Comparison of ENCODE assay signal across 8 mouse cellular contexts in genomic region chr12:49384876-49385630, GRCm38 (mm10). TPM values are rescaled to one million over a fixed set of nuclear protein-coding genes. Genes with fewer than 3 reads are reported as not detected.
DNase-seq lines count a peak whose midpoint lies in the region; ATAC-seq and TF ChIP-seq lines count a peak whose summit lies in the region.

TSS of gene Gm43517 (plus strand) at chr12:49385174.

- peaks cover 87% of the 10 kb centered on the region for H3K27me3 ChIP-seq in heart, postnatal 0 days (ENCODE audit: control insufficient read depth, insufficient read depth, low read length)
- H3K27me3 ChIP-seq in hindbrain, embryonic 12.5 days, result peaks cover 68% of the 10 kb centered on the region
- peaks cover 81% of the 10 kb centered on the region for H3K27me3 ChIP-seq in limb, embryonic 13.5 days

- peaks cover 6% of the 10 kb centered on the region; the same call in 1 of the 2 replicates for H3K4me1 ChIP-seq in heart, postnatal 0 days (ENCODE audit: control insufficient read depth, insufficient read depth)
- no peaks in the 10 kb centered on the region for H3K4me1 ChIP-seq in bone marrow, adult 2 months (ENCODE audit: control insufficient read depth, insufficient read depth, low read length)
- peaks cover 12% of the 10 kb centered on the region for H3K4me1 ChIP-seq in hindbrain, embryonic 12.5 days
- peaks cover 7% of the 10 kb centered on the region; the same call in 1 of the 2 replicates for H3K4me1 ChIP-seq in limb, embryonic 13.5 days

- TF ChIP-seq EP300 in heart, postnatal 0 days (IDR thresholded peaks at IDR 0.05; ENCODE audit: low read depth), result no peak

- no peak for TF ChIP-seq CTCF in heart, postnatal 0 days (IDR thresholded peaks at IDR 0.05; ENCODE audit: low read depth)
- no peak for TF ChIP-seq CTCF in bone marrow, adult 2 months (IDR thresholded peaks at IDR 0.05; ENCODE audit: control insufficient read depth, insufficient read depth, low read length)

- peak within 1 kb of the TSS; percentile 42 for H3K4me3 ChIP-seq in heart, postnatal 0 days (ENCODE audit: low read depth, low read length)
- H3K4me3 ChIP-seq in bone marrow, adult 2 months (replicated peaks; ENCODE audit: control insufficient read depth, low read depth, low read length), result no peak within 1 kb of the TSS
- H3K4me3 ChIP-seq in hindbrain, embryonic 12.5 days, result peak within 1 kb of the TSS; percentile 37
- H3K4me3 ChIP-seq in limb, embryonic 13.5 days, result peak within 1 kb of the TSS; percentile 41

- WGBS in heart, postnatal 0 days, result 2% methylated on average over 70 of the region's 75 CpGs
- 11% methylated on average over 74 of the region's 75 CpGs for WGBS in bone marrow, adult 2 months
- 2% methylated on average over 73 of the region's 75 CpGs for WGBS in hindbrain, embryonic 12.5 days
- 1% methylated on average over 68 of the region's 75 CpGs for WGBS in limb, embryonic 13.5 days

- H3K9me3 ChIP-seq in heart, postnatal 0 days (replicated peaks; ENCODE audit: control insufficient read depth, low read length), result no peaks in the 10 kb centered on the region
- no peaks in the 10 kb centered on the region for H3K9me3 ChIP-seq in hindbrain, embryonic 12.5 days (replicated peaks)
- 0 out of 2 replicates have a peak, but pooled peaks cover 3% of the 10 kb centered on the region for H3K9me3 ChIP-seq in limb, embryonic 13.5 days

- no peak within 1 kb of the TSS for H3K9ac ChIP-seq in heart, postnatal 0 days (replicated peaks; ENCODE audit: low read depth, low read length)
- peak within 1 kb of the TSS; percentile 35; the same call in 1 of the 2 replicates for H3K9ac ChIP-seq in hindbrain, embryonic 12.5 days
- no peak within 1 kb of the TSS for H3K9ac ChIP-seq in limb, embryonic 13.5 days

- H3K36me3 ChIP-seq in heart, postnatal 0 days (replicated peaks; ENCODE audit: control insufficient read depth, insufficient read depth, low read length), result no peaks in the 10 kb centered on the region
- no peaks in the 10 kb centered on the region for H3K36me3 ChIP-seq in hindbrain, embryonic 12.5 days
- no peaks in the 10 kb centered on the region for H3K36me3 ChIP-seq in limb, embryonic 13.5 days

- peak within 1 kb of the TSS; percentile 53 for H3K4me2 ChIP-seq in heart, postnatal 0 days (ENCODE audit: low read depth, low read length)
- peak within 1 kb of the TSS; percentile 46 for H3K4me2 ChIP-seq in hindbrain, embryonic 12.5 days (replicated peaks)
- H3K4me2 ChIP-seq in limb, embryonic 13.5 days (replicated peaks), result peak within 1 kb of the TSS; percentile 62

- 0 out of 2 replicates have a peak, but pooled peaks have one; percentile 5 for TF ChIP-seq POLR2A in bone marrow, adult 2 months (IDR thresholded peaks at IDR 0.05; ENCODE audit: borderline replicate concordance, control insufficient read depth, low read depth, low read length)

- ATAC-seq in heart, postnatal 0 days (ENCODE audit: insufficient read depth, low read depth), result 0 out of 2 replicates have a peak, but pooled peaks have one; percentile 20
- peak; percentile 41; the same call in 1 of the 2 replicates for ATAC-seq in hindbrain, embryonic 12.5 days (ENCODE audit: low FRiP score)
- ATAC-seq in limb, embryonic 13.5 days (ENCODE audit: low FRiP score, low read depth), result 0 out of 2 replicates have a peak, but pooled peaks have one; percentile 4
- ATAC-seq in CD4-positive, CD25-positive, alpha-beta regulatory T cell, adult 4 months, result no peak

- H3K27ac ChIP-seq in heart, postnatal 0 days (ENCODE audit: low read depth), result no peak within 1 kb of the TSS
- H3K27ac ChIP-seq in bone marrow, adult 2 months (ENCODE audit: control insufficient read depth, insufficient read depth, low read depth, low read length, poor library complexity), result no peak within 1 kb of the TSS
- H3K27ac ChIP-seq in hindbrain, embryonic 12.5 days, result peak within 1 kb of the TSS; percentile 66
- H3K27ac ChIP-seq in limb, embryonic 13.5 days, result no peak within 1 kb of the TSS

- intact Hi-C loops in heart, postnatal 14 days (cut with DNase I), result no loop called here

- no peak for DNase-seq in heart, postnatal 0 days (ENCODE audit: low spot score)
- DNase-seq in heart, postnatal 14 days, result no peak
- peak; percentile 71 for DNase-seq in right cerebral cortex, postnatal 14 days
- DNase-seq in MN1 (ENCODE audit: low spot score), result no peak

RNA-seq across cellular contexts. Expression of gene Gm43517, which starts in this region (rescaled TPM):
- total RNA-seq in heart, postnatal 0 days (2014; rRNA removed; ENCODE audit: low replicate concordance), result not detected in 2 replicates
- polyA plus RNA-seq in heart, postnatal 0 days (2015; fragmentation: Nextera tagmentation; extraction: Ambion mirVana), result not detected in 2 replicates
- not detected for total RNA-seq in heart, postnatal 14 days (2021)
- polyA plus RNA-seq in bone marrow, adult 2 months (2011; ENCODE audit: insufficient read depth, insufficient read length, low replicate concordance, missing spikeins), result not detected in 2 replicates
- 0.07 and 0.08 TPM in 2 replicates for polyA plus RNA-seq in hindbrain, embryonic 12.5 days (2016; fragmentation: Nextera tagmentation; extraction: Ambion mirVana)
- polyA plus RNA-seq in limb, embryonic 13.5 days (2015; fragmentation: Nextera tagmentation; extraction: Ambion mirVana), result not detected in 2 replicates
- not detected for polyA plus RNA-seq in CD4-positive, CD25-positive, alpha-beta regulatory T cell, adult 4 months (2017; shearing (Covaris generic))

Comparison
In these comparisons a context has a peak if more than half of its experiments do, and no peak if none do; other contexts are left out.
1. Peak in ATAC-seq, H3K4me3 ChIP-seq and H3K4me2 ChIP-seq in heart, postnatal 0 days; RNA of the gene not detected or under 1 TPM.
2. Peak in ATAC-seq, H3K4me3 ChIP-seq, H3K27ac ChIP-seq, H3K9ac ChIP-seq and H3K4me2 ChIP-seq in hindbrain, embryonic 12.5 days; RNA of the gene not detected or under 1 TPM.
3. Peak in ATAC-seq, H3K4me3 ChIP-seq and H3K4me2 ChIP-seq in limb, embryonic 13.5 days; RNA of the gene not detected or under 1 TPM.